Mouse (Mus musculus): Measurements from ENCODE around the gene Tmem123.

Tmem123 gene

GRCm38 (mm10) chr9:7763614-7764300 lies at the start of gene Tmem123:
Gene Tmem123 (plus strand): TSS chr9:7764041.
- in situ Hi-C loops (cut with MboI; ENCODE audit: unreplicated experiment in 2 of 2) = loop anchor here in 1 of 2 experiments (5.0 to 10.0 kb wide), 2 partner anchors 36 to 219 kb away; no protein-coding TSS in a partner anchor

- in situ Hi-C loops (cut with MboI; ENCODE audit: unreplicated experiment in 2 of 2) = loop anchor here (5.0 to 10.0 kb wide), 5 partner anchors 108 to 497 kb away; no protein-coding TSS in a partner anchor
Measured at GRCm38 (mm10) chr9:7714062-7714907, 49.6 kb upstream of the Tmem123 start.

- in situ Hi-C loops (cut with MboI; ENCODE audit: unreplicated experiment in 2 of 2) = loop anchor here (5.0 to 10.0 kb wide), 6 partner anchors 52 to 498 kb away; no protein-coding TSS in a partner anchor
Measured at GRCm38 (mm10) chr9:7714908-7715175, 49.0 kb upstream of the Tmem123 start.

- in situ Hi-C loops (cut with MboI; ENCODE audit: unreplicated experiment in 2 of 2) = no loop called here
Measured at GRCm38 (mm10) chr9:7721543-7721942, 42.3 kb upstream of the Tmem123 start.

GRCm38 (mm10) chr9:7728997-7729396 lies 34.8 kb upstream of the Tmem123 start:
- in situ Hi-C loops (cut with MboI; ENCODE audit: unreplicated experiment in 2 of 2) = loop anchor here (5.0 to 25.0 kb wide), 2 partner anchors 33 to 958 kb away; partner anchors contain the start of gene Tmem123 (in 1 of the 2)

GRCm38 (mm10) chr9:7742696-7743095 lies 21.1 kb upstream of the Tmem123 start:
- in situ Hi-C loops (cut with MboI; ENCODE audit: unreplicated experiment in 2 of 2) = loop anchor here (25.0 kb wide), 1 partner anchor 945 kb away; no protein-coding TSS in a partner anchor

GRCm38 (mm10) chr9:7744156-7744555 lies 19.7 kb upstream of the Tmem123 start:
- in situ Hi-C loops (cut with MboI; ENCODE audit: unreplicated experiment in 2 of 2) = loop anchor here (25.0 kb wide), 1 partner anchor 943 kb away; no protein-coding TSS in a partner anchor

- in situ Hi-C loops (cut with MboI; ENCODE audit: unreplicated experiment in 2 of 2) = loop anchor here (25.0 kb wide), 1 partner anchor 938 kb away; no protein-coding TSS in a partner anchor
Measured at GRCm38 (mm10) chr9:7748881-7749280, 15.0 kb upstream of the Tmem123 start.

- in situ Hi-C loops (cut with MboI; ENCODE audit: unreplicated experiment in 2 of 2) = loop anchor here (25.0 kb wide), 1 partner anchor 938 kb away; no protein-coding TSS in a partner anchor
Measured at GRCm38 (mm10) chr9:7749537-7749936, 14.3 kb upstream of the Tmem123 start.

GRCm38 (mm10) chr9:7755889-7756423 lies 7.9 kb upstream of the Tmem123 start:
- in situ Hi-C loops (cut with MboI; ENCODE audit: unreplicated experiment in 2 of 2) = no loop called here

- in situ Hi-C loops (cut with MboI; ENCODE audit: unreplicated experiment in 2 of 2) = loop anchor here in 1 of 2 experiments (5.0 to 10.0 kb wide), 2 partner anchors 35 to 217 kb away; no protein-coding TSS in a partner anchor
Measured at GRCm38 (mm10) chr9:7761906-7762455, 1.9 kb upstream of the Tmem123 start.

GRCm38 (mm10) chr9:7762741-7763140 lies 1.1 kb upstream of the Tmem123 start:
- in situ Hi-C loops (cut with MboI; ENCODE audit: unreplicated experiment in 2 of 2) = loop anchor here in 1 of 2 experiments (5.0 to 10.0 kb wide), 2 partner anchors 35 to 218 kb away; no protein-coding TSS in a partner anchor

- in situ Hi-C loops (cut with MboI; ENCODE audit: unreplicated experiment in 2 of 2) = loop anchor here in 1 of 2 experiments (5.0 to 10.0 kb wide), 2 partner anchors 37 to 220 kb away; no protein-coding TSS in a partner anchor
Measured at GRCm38 (mm10) chr9:7764463-7764871, 626 bp downstream of the Tmem123 start.

GRCm38 (mm10) chr9:7765236-7765635 lies 1.4 kb downstream of the Tmem123 start:
- in situ Hi-C loops (cut with MboI; ENCODE audit: unreplicated experiment in 2 of 2) = loop anchor here (5.0 to 10.0 kb wide), 2 partner anchors 48 to 220 kb away; no protein-coding TSS in a partner anchor

GRCm38 (mm10) chr9:7766582-7766981 lies 2.7 kb downstream of the Tmem123 start:
- in situ Hi-C loops (cut with MboI; ENCODE audit: unreplicated experiment in 2 of 2) = loop anchor here (5.0 to 10.0 kb wide), 2 partner anchors 49 to 222 kb away; no protein-coding TSS in a partner anchor

GRCm38 (mm10) chr9:7767526-7767925 lies 3.7 kb downstream of the Tmem123 start:
- in situ Hi-C loops (cut with MboI; ENCODE audit: unreplicated experiment in 2 of 2) = loop anchor here (5.0 to 10.0 kb wide), 2 partner anchors 50 to 223 kb away; no protein-coding TSS in a partner anchor

- in situ Hi-C loops (cut with MboI; ENCODE audit: unreplicated experiment in 2 of 2) = loop anchor here (5.0 to 10.0 kb wide), 2 partner anchors 52 to 224 kb away; no protein-coding TSS in a partner anchor
Measured at GRCm38 (mm10) chr9:7769081-7769480, 5.2 kb downstream of the Tmem123 start.

GRCm38 (mm10) chr9:7769491-7769890 lies 5.7 kb downstream of the Tmem123 start:
- in situ Hi-C loops (cut with MboI; ENCODE audit: unreplicated experiment in 2 of 2) = loop anchor here (5.0 to 10.0 kb wide), 2 partner anchors 52 to 225 kb away; no protein-coding TSS in a partner anchor

- in situ Hi-C loops (cut with MboI; ENCODE audit: unreplicated experiment in 2 of 2) = no loop called here
Measured at GRCm38 (mm10) chr9:7772361-7772760, 8.5 kb downstream of the Tmem123 start.

All from v-Abl transformed pro-B cells (cell line).